Mouse (Mus musculus): ENCODE data around the gene Esrrg. TPM values are rescaled to one million over a fixed set of nuclear protein-coding genes. Genes with fewer than 3 reads are reported as not detected.

Gene Esrrg
- polyA plus RNA-seq, 1 experiment, result 0.54 TPM

DNA sequence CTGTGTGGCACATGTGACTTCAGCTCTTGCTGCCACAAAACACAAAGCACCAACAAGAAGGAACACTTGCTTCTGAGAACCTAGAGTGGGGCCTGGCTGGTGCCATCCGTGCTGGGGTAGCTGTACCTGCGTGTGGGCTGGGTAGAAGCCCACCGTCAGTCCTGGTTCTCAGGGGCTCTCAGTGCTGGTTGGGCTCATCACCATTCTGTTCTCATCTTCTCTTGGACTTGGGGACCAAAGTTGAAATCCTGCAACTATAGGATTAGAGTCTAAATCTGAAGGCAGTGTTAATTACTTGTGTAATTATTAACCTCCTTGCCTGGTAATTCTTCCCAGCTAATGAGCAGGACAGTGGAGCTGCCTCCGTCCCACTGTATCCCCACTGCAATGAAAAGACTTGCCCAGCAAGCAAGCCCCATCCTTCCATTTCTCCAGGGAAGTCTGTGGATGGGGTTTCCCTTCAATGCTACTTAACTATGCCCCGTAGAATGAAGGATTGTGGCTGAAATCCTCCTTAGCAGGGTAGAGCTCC is 199.9 kb downstream of the Esrrg start:
- Histone ChIP-seq H3K4me1 (ENCODE audit: control insufficient read depth, insufficient read depth, low read length) (no peaks in the 10 kb centered on the region), H3K27ac (ENCODE audit: insufficient read depth, low read length) (no peak overlapping the region), H3K4me3 (ENCODE audit: insufficient read depth, low read length) (no peak overlapping the region)
- TF ChIP-seq CTCF (IDR thresholded peaks at IDR 0.05; ENCODE audit: borderline replicate concordance, insufficient read depth, low read length), result no peak
- no peak for TF ChIP-seq POLR2A (IDR thresholded peaks at IDR 0.05; ENCODE audit: low read depth, low read length)

DNA sequence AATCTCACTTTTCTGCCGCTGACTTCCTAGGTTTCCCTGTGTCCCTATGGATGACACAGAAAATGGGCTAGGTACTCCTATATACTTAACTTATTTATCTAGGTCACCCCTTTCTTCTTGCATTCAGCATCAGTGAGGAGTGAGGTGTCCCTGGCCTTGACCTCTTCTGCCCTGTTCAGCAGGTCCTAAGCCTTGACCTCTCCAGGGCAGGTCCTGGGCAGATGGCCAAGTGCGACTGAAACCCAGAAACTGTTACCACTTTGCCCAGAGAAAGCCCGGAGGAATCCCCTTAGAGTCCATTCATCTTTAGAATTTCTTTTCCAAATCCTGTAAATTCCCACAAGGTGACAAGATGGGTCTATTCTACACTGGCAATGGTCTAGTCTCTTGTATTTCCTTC is 201.0 kb downstream of the Esrrg start:
- no peak overlapping the region for H3K4me3 ChIP-seq (ENCODE audit: insufficient read depth, low read length)
- TF ChIP-seq CTCF (IDR thresholded peaks at IDR 0.05; ENCODE audit: borderline replicate concordance, insufficient read depth, low read length) (no peak), POLR2A (IDR thresholded peaks at IDR 0.05; ENCODE audit: low read depth, low read length) (no peak)
- H3K4me1 ChIP-seq (ENCODE audit: control insufficient read depth, insufficient read depth, low read length), result no peaks in the 10 kb centered on the region
- H3K27ac ChIP-seq (ENCODE audit: insufficient read depth, low read length), result no peak overlapping the region

DNA sequence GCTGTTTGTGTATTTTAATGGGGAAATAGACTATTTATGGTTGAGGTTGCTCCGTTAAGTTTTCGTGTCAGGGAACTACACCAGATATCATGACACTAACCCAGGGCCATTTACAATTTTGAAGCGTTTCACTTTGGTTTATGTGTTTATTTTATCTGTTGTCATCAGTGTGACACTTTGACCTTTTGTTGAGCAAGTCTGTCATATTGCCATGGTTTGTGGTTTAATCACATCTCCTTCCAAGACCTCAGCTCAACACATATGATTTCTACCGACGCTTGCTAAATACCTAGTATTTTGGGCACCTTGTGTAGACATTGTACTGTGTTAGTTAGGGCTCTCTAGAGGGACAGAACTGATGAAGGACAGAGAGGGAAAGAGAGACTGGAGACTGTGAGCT is 210.8 kb downstream of the Esrrg start:
- no peaks in the 10 kb centered on the region for H3K4me1 ChIP-seq (ENCODE audit: control insufficient read depth, insufficient read depth, low read length)
- TF ChIP-seq POLR2A (IDR thresholded peaks at IDR 0.05; ENCODE audit: low read depth, low read length), result no peak
- no peak for TF ChIP-seq CTCF (IDR thresholded peaks at IDR 0.05; ENCODE audit: borderline replicate concordance, insufficient read depth, low read length)
- H3K4me3 ChIP-seq (ENCODE audit: insufficient read depth, low read length), result no peak overlapping the region
- no peak overlapping the region for H3K27ac ChIP-seq (ENCODE audit: insufficient read depth, low read length)

DNA sequence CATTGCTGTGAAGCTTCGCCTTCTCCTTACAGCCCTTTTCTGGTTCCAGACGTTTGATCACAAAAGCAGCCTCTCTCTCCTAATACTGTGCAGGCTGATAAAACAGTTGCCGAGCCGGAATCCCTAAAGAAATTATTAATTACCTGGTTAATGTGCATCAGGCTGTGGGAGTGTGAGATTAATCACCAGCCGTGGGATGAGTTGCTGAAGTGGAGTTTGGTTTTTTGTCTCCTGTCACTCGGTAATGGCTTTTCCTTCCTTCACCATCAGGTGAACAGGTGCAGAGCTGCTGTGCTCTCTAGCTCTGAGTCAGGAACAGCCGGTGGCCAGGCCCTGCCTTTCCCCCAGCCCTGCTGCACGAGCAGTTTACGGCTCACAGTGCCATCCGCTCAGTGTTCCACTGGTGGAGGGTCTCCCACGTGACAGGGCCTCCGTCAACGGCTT is 212.8 kb downstream of the Esrrg start:
- no peak overlapping the region for H3K27ac ChIP-seq (ENCODE audit: insufficient read depth, low read length)
- TF ChIP-seq POLR2A (IDR thresholded peaks at IDR 0.05; ENCODE audit: low read depth, low read length) (no peak), CTCF (IDR thresholded peaks at IDR 0.05; ENCODE audit: borderline replicate concordance, insufficient read depth, low read length) (no peak)
- H3K4me3 ChIP-seq (ENCODE audit: insufficient read depth, low read length), result no peak overlapping the region
- H3K4me1 ChIP-seq (ENCODE audit: control insufficient read depth, insufficient read depth, low read length), result no peaks in the 10 kb centered on the region

DNA sequence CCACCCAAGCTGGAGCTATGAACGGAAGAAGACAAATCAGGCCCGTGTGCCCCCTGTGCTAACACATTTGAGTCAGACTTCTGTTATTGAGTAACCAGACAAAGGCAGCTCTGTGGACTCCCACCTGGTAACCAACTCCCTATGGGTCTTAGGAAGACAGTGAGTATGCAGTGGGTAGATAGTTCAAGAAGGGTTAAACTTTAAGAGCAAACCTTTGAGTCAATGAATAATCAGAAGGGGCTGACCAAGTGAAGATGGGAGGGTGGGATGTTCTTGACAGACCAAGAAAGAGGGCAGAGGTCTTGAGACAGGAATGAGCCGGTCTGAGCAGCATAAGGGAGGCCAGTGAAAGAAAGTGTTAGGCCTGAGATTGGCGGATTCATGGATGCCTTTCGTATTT is 214.8 kb downstream of the Esrrg start:
- no peak for TF ChIP-seq POLR2A (IDR thresholded peaks at IDR 0.05; ENCODE audit: low read depth, low read length)
- TF ChIP-seq CTCF (IDR thresholded peaks at IDR 0.05; ENCODE audit: borderline replicate concordance, insufficient read depth, low read length), result no peak
- Histone ChIP-seq H3K4me3 (ENCODE audit: insufficient read depth, low read length) (no peak overlapping the region), H3K27ac (ENCODE audit: insufficient read depth, low read length) (no peak overlapping the region), H3K4me1 (ENCODE audit: control insufficient read depth, insufficient read depth, low read length) (no peaks in the 10 kb centered on the region)

DNA sequence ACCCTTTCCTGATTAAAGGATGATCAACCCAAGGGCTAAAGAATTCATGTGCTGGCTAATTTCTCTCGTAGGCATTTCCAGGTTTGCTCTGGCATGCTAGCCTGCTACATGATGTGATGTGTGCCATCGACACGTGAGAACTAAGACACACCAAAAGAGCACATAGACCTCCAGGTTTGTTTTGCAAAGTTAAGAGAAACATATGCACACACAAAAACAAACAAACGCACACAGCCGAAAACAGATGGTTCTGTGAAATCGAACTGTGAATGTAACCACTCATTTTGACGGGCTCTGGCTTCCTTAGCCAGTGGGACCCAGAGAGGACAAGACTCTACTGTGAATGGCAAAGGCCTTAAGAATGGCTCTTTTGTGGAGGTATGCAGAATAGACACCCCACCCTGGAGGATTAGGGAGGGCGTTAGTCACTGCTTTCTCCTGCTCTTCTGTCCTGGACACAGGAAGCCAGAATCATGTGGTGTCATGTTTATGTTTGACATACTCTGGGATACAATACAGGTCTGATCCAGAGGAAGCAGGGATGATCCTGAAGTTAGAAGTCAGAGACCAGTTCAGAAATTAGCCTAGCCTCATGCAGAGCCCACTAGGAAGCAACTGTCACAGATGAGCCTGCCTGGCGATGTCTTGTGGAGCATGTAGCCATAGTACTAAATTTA is 217.0 kb downstream of the Esrrg start:
- Histone ChIP-seq H3K27ac (ENCODE audit: insufficient read depth, low read length) (no peak overlapping the region), H3K4me3 (ENCODE audit: insufficient read depth, low read length) (no peak overlapping the region), H3K4me1 (ENCODE audit: control insufficient read depth, insufficient read depth, low read length) (no peaks in the 10 kb centered on the region)
- no peak for TF ChIP-seq CTCF (IDR thresholded peaks at IDR 0.05; ENCODE audit: borderline replicate concordance, insufficient read depth, low read length)
- no peak for TF ChIP-seq POLR2A (IDR thresholded peaks at IDR 0.05; ENCODE audit: low read depth, low read length)

DNA sequence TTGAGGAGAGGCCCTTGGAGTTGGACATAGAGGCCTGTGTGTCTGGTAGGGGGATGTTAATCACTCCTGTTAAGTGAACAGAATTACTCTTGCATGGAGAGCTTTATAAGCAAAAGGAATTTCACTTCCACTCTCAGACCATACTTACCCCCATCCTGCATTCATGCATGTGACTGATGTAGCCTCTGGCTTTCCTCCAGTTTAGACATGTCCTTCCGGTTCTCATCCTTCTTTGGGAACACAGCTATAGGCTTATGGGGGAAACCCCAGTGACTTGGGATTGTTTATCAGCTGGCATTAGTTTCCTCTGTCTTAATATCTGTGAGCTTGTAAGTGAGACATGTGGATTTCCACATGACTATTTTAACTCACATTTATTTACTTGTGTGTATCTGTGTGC is 217.5 kb downstream of the Esrrg start:
- no peak overlapping the region for H3K27ac ChIP-seq (ENCODE audit: insufficient read depth, low read length)
- H3K4me3 ChIP-seq (ENCODE audit: insufficient read depth, low read length), result no peak overlapping the region
- TF ChIP-seq POLR2A (IDR thresholded peaks at IDR 0.05; ENCODE audit: low read depth, low read length), result no peak
- no peak for TF ChIP-seq CTCF (IDR thresholded peaks at IDR 0.05; ENCODE audit: borderline replicate concordance, insufficient read depth, low read length)
- H3K4me1 ChIP-seq (ENCODE audit: control insufficient read depth, insufficient read depth, low read length), result no peaks in the 10 kb centered on the region

DNA sequence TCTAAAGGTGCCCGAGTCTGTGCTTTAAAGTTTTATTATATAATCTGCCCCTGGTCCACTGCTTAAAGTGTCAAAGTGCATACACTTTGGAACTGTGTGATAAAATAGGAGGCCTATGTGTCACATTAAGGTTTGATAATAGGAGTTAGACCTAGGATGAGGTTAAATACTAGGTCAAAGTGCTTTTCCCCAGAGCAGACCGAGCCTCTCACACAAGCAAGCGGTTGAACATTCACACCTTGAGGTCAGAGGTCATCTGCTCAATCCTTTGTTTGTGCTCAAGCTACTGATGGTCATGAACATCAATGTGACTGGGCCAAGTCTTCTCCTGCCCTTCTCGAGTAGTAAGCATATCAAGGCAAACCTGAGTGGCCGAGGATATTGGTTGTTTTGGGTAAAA is 218.3 kb downstream of the Esrrg start:
- TF ChIP-seq CTCF (IDR thresholded peaks at IDR 0.05; ENCODE audit: borderline replicate concordance, insufficient read depth, low read length), result no peak
- Histone ChIP-seq H3K27ac (ENCODE audit: insufficient read depth, low read length) (no peak overlapping the region), H3K4me3 (ENCODE audit: insufficient read depth, low read length) (no peak overlapping the region), H3K4me1 (ENCODE audit: control insufficient read depth, insufficient read depth, low read length) (no peaks in the 10 kb centered on the region)

DNA sequence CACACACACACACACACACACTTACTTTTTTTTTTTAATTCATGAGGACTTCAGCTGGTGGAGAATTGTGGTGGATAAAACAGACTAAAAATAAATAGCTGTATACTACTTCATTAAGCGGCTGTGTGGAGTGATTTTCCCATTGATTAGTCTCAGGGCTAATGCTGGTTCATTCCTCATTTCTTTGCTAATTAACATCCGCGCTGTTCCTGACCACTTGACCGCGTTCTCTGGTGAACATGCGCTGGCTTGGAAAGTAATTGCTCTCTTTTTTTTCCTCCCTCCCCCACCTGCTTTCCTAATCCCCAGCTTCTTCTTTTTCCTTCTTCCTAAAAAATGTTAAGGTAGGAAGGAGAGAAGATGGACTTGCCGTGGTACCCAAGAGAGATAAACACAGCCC is 222.3 kb downstream of the Esrrg start:
- H3K4me1 ChIP-seq (ENCODE audit: control insufficient read depth, insufficient read depth, low read length), result no peaks in the 10 kb centered on the region
- no peak overlapping the region for H3K4me3 ChIP-seq (ENCODE audit: insufficient read depth, low read length)
- TF ChIP-seq POLR2A (IDR thresholded peaks at IDR 0.05; ENCODE audit: low read depth, low read length), result no peak
- TF ChIP-seq CTCF (IDR thresholded peaks at IDR 0.05; ENCODE audit: borderline replicate concordance, insufficient read depth, low read length), result no peak
- H3K27ac ChIP-seq (ENCODE audit: insufficient read depth, low read length), result no peak overlapping the region

DNA sequence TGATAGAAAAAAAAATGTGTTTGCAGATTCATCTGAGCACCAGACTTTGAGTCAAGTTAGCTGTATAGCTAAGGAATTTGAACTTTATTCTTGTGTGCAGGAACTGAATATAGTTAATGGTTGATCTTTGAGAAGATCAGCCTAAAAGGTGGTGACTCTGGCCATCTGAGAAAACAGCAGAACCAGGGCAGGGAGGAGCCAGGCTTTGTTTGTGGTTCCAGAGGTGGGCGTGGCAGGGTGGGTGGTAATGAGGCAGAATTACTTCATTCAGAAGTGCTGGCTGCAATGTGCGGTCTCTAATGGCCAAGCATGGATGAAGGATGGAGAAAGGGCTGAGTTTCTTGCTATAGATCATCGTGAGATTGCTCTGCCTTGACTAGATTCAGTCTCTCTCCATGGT is 224.3 kb downstream of the Esrrg start:
- Histone ChIP-seq H3K4me1 (ENCODE audit: control insufficient read depth, insufficient read depth, low read length) (no peaks in the 10 kb centered on the region), H3K27ac (ENCODE audit: insufficient read depth, low read length) (no peak overlapping the region)

More for the DNA sequence above, 224.3 kb downstream of the Esrrg start:
- H3K4me3 ChIP-seq (ENCODE audit: insufficient read depth, low read length), result no peak overlapping the region
- TF ChIP-seq CTCF (IDR thresholded peaks at IDR 0.05; ENCODE audit: borderline replicate concordance, insufficient read depth, low read length) (no peak), POLR2A (IDR thresholded peaks at IDR 0.05; ENCODE audit: low read depth, low read length) (no peak)

Data from embryonic fibroblast, embryonic 13.5 days (primary cell).